ENCODE assay signal across 11 mouse cellular contexts in genomic region chr6:71621981-71622380, GRCm38 (mm10). TPM values are rescaled to one million over a fixed set of nuclear protein-coding genes. Genes with fewer than 3 reads are reported as not detected.
DNase-seq lines count a peak whose midpoint lies in the region; ATAC-seq lines count a peak whose summit lies in the region.
"Had no signal": no experiment of that assay in that cellular context is flagged by ENCODE, and none has a peak within 500 bp of the region (broad histone marks: within the 10 kb centered on the region; RNA-seq: fewer than 3 reads in every experiment).

No protein-coding gene starts in this region.

- H3K36me3 ChIP-seq in forebrain, embryonic 12.5 days (replicated peaks) = peaks cover 88% of the 10 kb centered on the region

- no peaks in the 10 kb centered on the region for H3K4me1 ChIP-seq in forebrain, embryonic 12.5 days

- H3K4me3 ChIP-seq in forebrain, embryonic 12.5 days (replicated peaks) = no peak overlapping the region
- H3K4me3 ChIP-seq: heart, embryonic 13.5 days had no signal

- DNase-seq in cerebellum, adult 11 months = peak; percentile 6
- DNase-seq in cerebellum, postnatal 4 days (ENCODE audit: low spot score in 2 of 2) = no peak
- DNase-seq in left cerebral cortex, adult 18-20 months (ENCODE audit: low spot score in 2 of 2) = peak; percentile 31 to 35
- no peak for DNase-seq in left cerebral cortex, adult 11 months (ENCODE audit: low spot score)
- DNase-seq in cerebellum, adult 8-10 months = peak; percentile 18
- DNase-seq in lung, postnatal 10 days = peak; percentile 38
- no peak for DNase-seq in ovary, postnatal 14 days (ENCODE audit: low spot score)
- DNase-seq: lung, embryonic 14.5 days had no signal

- H3K27me3 ChIP-seq in forebrain, embryonic 12.5 days = no peaks in the 10 kb centered on the region
- H3K27me3 ChIP-seq: heart, embryonic 13.5 days had no signal

- no peak for ATAC-seq in forebrain, embryonic 12.5 days (ENCODE audit: low FRiP score)
- ATAC-seq: intestine, embryonic 16.5 days had no signal

- no peaks in the 10 kb centered on the region for H3K9me3 ChIP-seq in forebrain, embryonic 12.5 days
- H3K9me3 ChIP-seq: heart, embryonic 13.5 days had no signal

- H3K9ac ChIP-seq in forebrain, embryonic 12.5 days = no peak overlapping the region
- H3K9ac ChIP-seq: heart, embryonic 13.5 days; lung, embryonic 14.5 days had no signal

- no peak overlapping the region for H3K4me2 ChIP-seq in forebrain, embryonic 12.5 days
- H3K4me2 ChIP-seq: heart, embryonic 13.5 days; lung, embryonic 14.5 days had no signal

- H3K27ac ChIP-seq in forebrain, embryonic 12.5 days = no peak overlapping the region
- H3K27ac ChIP-seq: heart, embryonic 13.5 days had no signal

- 94% methylated on average over 5 of the region's 5 CpGs for WGBS in forebrain, embryonic 12.5 days

RNA-seq across cellular contexts. Expression of gene Kdm3a, which starts 10.8 kb away (rescaled TPM):
- total RNA-seq in left cerebral cortex, adult 18-20 months (2021) = 10 to 100 TPM; 50.1 to 53.4 TPM
- 102 TPM in 2 replicates for polyA plus RNA-seq in forebrain, embryonic 12.5 days (2016; fragmentation: Nextera tagmentation; extraction: Ambion mirVana)

Comparison
In these comparisons a context has a peak if more than half of its experiments do, and no peak if none do; other contexts are left out.
1. DNase-seq: peak in cerebellum, adult 11 months (single experiment), left cerebral cortex, adult 18-20 months (2 of 2), cerebellum, adult 8-10 months (single experiment) and lung, postnatal 10 days (single experiment); none in cerebellum, postnatal 4 days (0 of 2), left cerebral cortex, adult 11 months (single experiment) and ovary, postnatal 14 days (single experiment).